Mouse (Mus musculus) spleen, adult 2 months (tissue): ENCODE measurements at regions not wholly inside any gene's neighbourhood (a gene's known extent, or its start where the extent isn't known, plus 50 kb on each side); places are given as distances from the start of the nearest gene placed in this dataset.

Experiments
- CTCF ChIP-seq: fragments of 200-500 bp; IDR thresholded peaks from 2 replicates; pipeline ENCODE4 v1.5.1; 2011; ENCODE audit warnings: mild to moderate bottlenecking, inconsistent platforms; ENCODE audit not compliant: insufficient read depth, insufficient read length, insufficient replicate concordance; ENCODE audit errors: extremely low read depth
- POLR2A ChIP-seq: fragments of 200-500 bp; IDR thresholded peaks from 2 replicates; pipeline ENCODE4 v1.6.1; 2011; ENCODE audit warnings: low read depth, low read length, inconsistent platforms

DNA sequence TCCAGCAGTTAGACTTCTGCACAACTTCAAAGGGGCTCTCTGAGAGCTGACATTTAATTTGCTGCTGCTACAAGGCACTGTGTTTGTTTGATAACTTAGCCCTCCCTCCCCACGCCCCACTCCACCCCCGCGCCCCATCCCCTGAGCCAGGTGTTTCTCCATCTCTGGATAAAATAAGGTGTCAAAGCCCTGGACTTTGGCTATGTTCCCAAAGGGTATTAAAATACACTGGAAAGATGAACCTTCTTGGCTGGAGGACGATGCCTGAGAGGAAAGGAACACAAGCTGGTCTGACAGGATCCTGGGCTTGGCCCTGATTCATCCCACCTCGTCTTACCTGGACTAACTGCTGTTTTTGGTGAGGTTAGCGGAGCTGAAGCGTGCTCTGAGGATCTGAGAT lies 80.5 kb upstream of the Tsc22d2 start:
- no peak for TF ChIP-seq POLR2A
- TF ChIP-seq CTCF = no peak
